In genomic region chr14:40966862-40967597, GRCm38 (mm10) we compare ENCODE assay signal across 7 mouse cellular contexts. TPM values are rescaled to one million over a fixed set of nuclear protein-coding genes. Genes with fewer than 3 reads are reported as not detected.
A peak's percentile ranks its signal among the peaks of the same experiment; 100 is the strongest.
DNase-seq lines count a peak whose midpoint lies in the region; ATAC-seq and TF ChIP-seq lines count a peak whose summit lies in the region.

No protein-coding gene starts in this region.

- H3K27ac ChIP-seq in embryonic facial prominence, embryonic 12.5 days: peak overlapping the region; percentile 78
- H3K27ac ChIP-seq in kidney, adult 2 months (ENCODE audit: insufficient read depth, low read depth, low read length): peak overlapping the region; percentile 39; the same call in 1 of the 2 replicates
- H3K27ac ChIP-seq in limb, embryonic 13.5 days: peak overlapping the region; percentile 82; the same call in 1 of the 2 replicates
- H3K27ac ChIP-seq in midbrain, embryonic 16.5 days (ENCODE audit: low read length): peak overlapping the region; percentile 88

- WGBS in embryonic facial prominence, embryonic 12.5 days: under 1% methylated on average over 52 of the region's 62 CpGs
- under 1% methylated on average over 62 of the region's 62 CpGs for WGBS in kidney, adult 2 months
- WGBS in limb, embryonic 13.5 days: under 1% methylated on average over 61 of the region's 62 CpGs
- WGBS in midbrain, embryonic 16.5 days: under 1% methylated on average over 50 of the region's 62 CpGs

- no peaks in the 10 kb centered on the region for H3K36me3 ChIP-seq in embryonic facial prominence, embryonic 12.5 days
- no peaks in the 10 kb centered on the region for H3K36me3 ChIP-seq in kidney, adult 2 months (ENCODE audit: control insufficient read depth, insufficient read depth, low read length)
- H3K36me3 ChIP-seq in limb, embryonic 13.5 days: no peaks in the 10 kb centered on the region
- no peaks in the 10 kb centered on the region for H3K36me3 ChIP-seq in midbrain, embryonic 16.5 days (ENCODE audit: control insufficient read depth, insufficient read depth, low read length)

- no peaks in the 10 kb centered on the region for H3K9me3 ChIP-seq in embryonic facial prominence, embryonic 12.5 days
- H3K9me3 ChIP-seq in limb, embryonic 13.5 days: no peaks in the 10 kb centered on the region
- H3K9me3 ChIP-seq in midbrain, embryonic 16.5 days (replicated peaks; ENCODE audit: control insufficient read depth, low read length, poor library complexity, severe bottlenecking): no peaks in the 10 kb centered on the region

- peak; percentile 99 for DNase-seq in adrenal gland, postnatal 25 days
- peak; percentile 98 to 99 for DNase-seq in heart, adult 18-20 months
- DNase-seq in kidney, adult 2 months: peak; percentile 99
- DNase-seq in spleen, postnatal 10 days (ENCODE audit: low spot score in 2 of 2): peak; percentile 92 to 99

- H3K4me3 ChIP-seq in embryonic facial prominence, embryonic 12.5 days: peak overlapping the region; percentile 83
- peak overlapping the region; percentile 85 for H3K4me3 ChIP-seq in kidney, adult 2 months (ENCODE audit: insufficient read depth, low read depth, low read length)
- H3K4me3 ChIP-seq in limb, embryonic 13.5 days: peak overlapping the region; percentile 88
- H3K4me3 ChIP-seq in midbrain, embryonic 16.5 days (ENCODE audit: low read depth, low read length): peak overlapping the region; percentile 97

- no peak for TF ChIP-seq POLR2A in kidney, adult 2 months (IDR thresholded peaks at IDR 0.05; ENCODE audit: low read depth, low read length)

- no peaks in the 10 kb centered on the region for H3K27me3 ChIP-seq in embryonic facial prominence, embryonic 12.5 days
- no peaks in the 10 kb centered on the region for H3K27me3 ChIP-seq in kidney, adult 2 months (replicated peaks; ENCODE audit: control insufficient read depth, insufficient read depth, low read length)
- H3K27me3 ChIP-seq in limb, embryonic 13.5 days: no peaks in the 10 kb centered on the region
- no peaks in the 10 kb centered on the region for H3K27me3 ChIP-seq in midbrain, embryonic 16.5 days (ENCODE audit: control insufficient read depth, insufficient read depth, low read depth, low read length)

- H3K4me2 ChIP-seq in embryonic facial prominence, embryonic 12.5 days (replicated peaks): peak overlapping the region; percentile 86
- peak overlapping the region; percentile 84 for H3K4me2 ChIP-seq in limb, embryonic 13.5 days (replicated peaks)
- H3K4me2 ChIP-seq in midbrain, embryonic 16.5 days (ENCODE audit: low read length): peak overlapping the region; percentile 94

- peak overlapping the region; percentile 81 for H3K9ac ChIP-seq in embryonic facial prominence, embryonic 12.5 days
- H3K9ac ChIP-seq in limb, embryonic 13.5 days: peak overlapping the region; percentile 94
- peak overlapping the region; percentile 94 for H3K9ac ChIP-seq in midbrain, embryonic 16.5 days (ENCODE audit: low read depth, low read length)

- H3K4me1 ChIP-seq in embryonic facial prominence, embryonic 12.5 days: peaks cover 26% of the 10 kb centered on the region
- peaks cover 32% of the 10 kb centered on the region for H3K4me1 ChIP-seq in kidney, adult 2 months (ENCODE audit: control insufficient read depth, insufficient read depth, low read length)
- H3K4me1 ChIP-seq in limb, embryonic 13.5 days: peaks cover 40% of the 10 kb centered on the region
- peaks cover 30% of the 10 kb centered on the region for H3K4me1 ChIP-seq in midbrain, embryonic 16.5 days (ENCODE audit: control insufficient read depth, insufficient read depth, low read length)

- peak; percentile 93 for ATAC-seq in embryonic facial prominence, embryonic 12.5 days (ENCODE audit: insufficient number of reproducible peaks, insufficient read depth, low FRiP score, low TSS enrichment)
- ATAC-seq in limb, embryonic 13.5 days (ENCODE audit: low FRiP score, low read depth): peak; percentile 93
- peak; percentile 90 for ATAC-seq in midbrain, embryonic 16.5 days

- no peak for TF ChIP-seq CTCF in kidney, adult 2 months (conservative IDR thresholded peaks at IDR 0.05; ENCODE audit: insufficient read depth, insufficient read length, low read depth, low read length)

RNA-seq across cellular contexts. Expression of gene Tspan14, which starts 0.4 kb away (rescaled TPM):
- 24.7 and 31.1 TPM in 2 replicates for total RNA-seq in adrenal gland, postnatal 25 days (2021)
- 87.6 and 89.7 TPM in 2 replicates for polyA plus RNA-seq in embryonic facial prominence, embryonic 12.5 days (2016; fragmentation: Nextera tagmentation; extraction: Ambion mirVana)
- total RNA-seq in heart, adult 18-20 months (2021): 10 to 100 TPM; 13.8 to 18.2 TPM
- polyA plus RNA-seq in kidney, adult 2 months (2012; rRNA removed): 119 and 121 TPM in 2 replicates
- 68.4 and 68.7 TPM in 2 replicates for polyA plus RNA-seq in limb, embryonic 13.5 days (2015; fragmentation: Nextera tagmentation; extraction: Ambion mirVana)
- polyA plus RNA-seq in midbrain, embryonic 16.5 days (2015; fragmentation: Nextera tagmentation; extraction: Ambion mirVana): 61.7 and 66.1 TPM in 2 replicates

RNA-seq across cellular contexts. Expression of gene Fam213a, which starts 46.6 kb away (rescaled TPM):
- 58.3 and 81.5 TPM in 2 replicates for total RNA-seq in adrenal gland, postnatal 25 days (2021)
- 57.1 and 57.7 TPM in 2 replicates for polyA plus RNA-seq in embryonic facial prominence, embryonic 12.5 days (2016; fragmentation: Nextera tagmentation; extraction: Ambion mirVana)
- 10 to 100 TPM; 33.8 to 46.0 TPM for total RNA-seq in heart, adult 18-20 months (2021)
- 68.2 and 80.8 TPM in 2 replicates for polyA plus RNA-seq in kidney, adult 2 months (2012; rRNA removed)
- 39.3 and 41.6 TPM in 2 replicates for polyA plus RNA-seq in limb, embryonic 13.5 days (2015; fragmentation: Nextera tagmentation; extraction: Ambion mirVana)
- polyA plus RNA-seq in midbrain, embryonic 16.5 days (2015; fragmentation: Nextera tagmentation; extraction: Ambion mirVana): 105 and 111 TPM in 2 replicates

Comparison
In these comparisons a context has a peak if more than half of its experiments do, and no peak if none do; other contexts are left out.
1. Peak in every context shown above with its lines: DNase-seq, ATAC-seq, H3K4me3 ChIP-seq and H3K27ac ChIP-seq.